Mouse (Mus musculus) hindbrain, embryonic 13.5 days (tissue): ENCODE data around the gene Wdr25. TPM values are rescaled to one million over a fixed set of nuclear protein-coding genes. Genes with fewer than 3 reads are reported as not detected.

ENCODE experiments used
- ATAC-seq: fragments of 200-750 bp; cut with Nextera tagmentation; 2 replicates; pipeline ENCODE4 v1.8.0; 2017; ENCODE audit warnings: moderate TSS enrichment; ENCODE audit not compliant: low FRiP score
- H3K27ac ChIP-seq: fragments of 300-500 bp; sonication (generic); 2 replicates; pipeline ENCODE4 v1.5.1; 2015; ENCODE audit warnings: inconsistent platforms, mild to moderate bottlenecking, moderate library complexity
- H3K27me3 ChIP-seq: fragments of 300-500 bp; sonication (generic); 2 replicates; pipeline ENCODE4 v1.6.1; 2015; ENCODE audit warnings: mild to moderate bottlenecking, inconsistent platforms
- H3K36me3 ChIP-seq: fragments of 300-500 bp; sonication (generic); 2 replicates; pipeline ENCODE4 v1.6.1; 2015; ENCODE audit warnings: mild to moderate bottlenecking, inconsistent platforms
- H3K4me1 ChIP-seq: fragments of 300-500 bp; sonication (generic); replicated peaks from 2 replicates; pipeline ENCODE4 v1.6.1; 2015; ENCODE audit warnings: inconsistent platforms
- H3K4me2 ChIP-seq: fragments of 300-500 bp; sonication (generic); 2 replicates; pipeline ENCODE4 v1.6.1; 2015; ENCODE audit warnings: inconsistent platforms, mild to moderate bottlenecking, moderate library complexity
- H3K4me3 ChIP-seq: fragments of 300-500 bp; sonication (generic); 2 replicates; pipeline ENCODE4 v1.5.1; 2015; ENCODE audit warnings: mild to moderate bottlenecking, inconsistent platforms
- H3K9ac ChIP-seq: fragments of 300-500 bp; sonication (generic); 2 replicates; pipeline ENCODE4 v1.6.1; 2015; ENCODE audit warnings: mild to moderate bottlenecking, inconsistent platforms
- H3K9me3 ChIP-seq: fragments of 300-500 bp; sonication (generic); 2 replicates; pipeline ENCODE4 v1.6.1; 2016; ENCODE audit warnings: inconsistent platforms
- WGBS: fragments of 180-500 bp; shearing (Covaris S2); methylation state at CpG from one replicate; pipeline ENCODE4 v1.1.7; 2015; 5-methylcytosine and 5-hydroxymethylcytosine counted together
- polyA plus RNA-seq: library from polyadenylated mRNA; unstranded; fragments of >200 nt; fragmentation: Nextera tagmentation; extraction: Ambion mirVana; gene quantifications from 2 replicates; pipeline ENCODE4 v1.2.1, GENCODE M21; 2015

Gene Wdr25
- polyA plus RNA-seq, 1 experiment from 2014 or later, result 6.6 TPM

GRCm38 (mm10) chr12:108997249-108997648 lies 103.8 kb downstream of the Wdr25 start:
- no peak for ATAC-seq
- Histone ChIP-seq H3K4me3 (no peak overlapping the region), H3K27me3 (peaks cover 14% of the 10 kb centered on the region), H3K36me3 (no peaks in the 10 kb centered on the region), H3K4me2 (no peak overlapping the region), H3K4me1 (peaks cover 26% of the 10 kb centered on the region), H3K9ac (no peak overlapping the region), H3K27ac (no peak overlapping the region), H3K9me3 (no peaks in the 10 kb centered on the region)
- 55% methylated on average over 8 of the region's 8 CpGs for WGBS

- Histone ChIP-seq H3K36me3 (no peaks in the 10 kb centered on the region), H3K4me1 (peaks cover 32% of the 10 kb centered on the region), H3K27me3 (no peaks in the 10 kb centered on the region), H3K9ac (no peak overlapping the region), H3K4me2 (no peak overlapping the region), H3K4me3 (no peak overlapping the region), H3K27ac (no peak overlapping the region), H3K9me3 (no peaks in the 10 kb centered on the region)
- no peak for ATAC-seq
- WGBS, result 78% methylated on average over 7 of the region's 7 CpGs
Observed at GRCm38 (mm10) chr12:109002978-109003377, 109.5 kb downstream of the Wdr25 start.

- Histone ChIP-seq H3K4me1 (peaks cover 48% of the 10 kb centered on the region), H3K27me3 (no peaks in the 10 kb centered on the region), H3K27ac (peak overlapping the region; percentile 77), H3K9ac (no peak overlapping the region), H3K36me3 (no peaks in the 10 kb centered on the region), H3K9me3 (no peaks in the 10 kb centered on the region), H3K4me3 (no peak overlapping the region), H3K4me2 (no peak overlapping the region)
- WGBS, result 47% methylated on average over 18 of the region's 18 CpGs
- peak; percentile 67 for ATAC-seq
Observed at GRCm38 (mm10) chr12:109010070-109010649, 116.7 kb downstream of the Wdr25 start.

- 81% methylated on average over 10 of the region's 10 CpGs for WGBS
- H3K4me1 ChIP-seq, result peaks cover 11% of the 10 kb centered on the region
- no peaks in the 10 kb centered on the region for H3K36me3 ChIP-seq
- no peak for ATAC-seq
- no peak overlapping the region for H3K27ac ChIP-seq
- no peak overlapping the region for H3K4me3 ChIP-seq
- no peaks in the 10 kb centered on the region for H3K27me3 ChIP-seq
- no peak overlapping the region for H3K4me2 ChIP-seq
- no peaks in the 10 kb centered on the region for H3K9me3 ChIP-seq
- no peak overlapping the region for H3K9ac ChIP-seq
Observed at GRCm38 (mm10) chr12:109022181-109022691, 128.8 kb downstream of the Wdr25 start.

- WGBS, result 85% methylated on average over 5 of the region's 5 CpGs
- Histone ChIP-seq H3K36me3 (no peaks in the 10 kb centered on the region), H3K9ac (no peak overlapping the region), H3K4me3 (no peak overlapping the region), H3K27ac (no peak overlapping the region), H3K4me1 (peaks cover 11% of the 10 kb centered on the region), H3K9me3 (no peaks in the 10 kb centered on the region), H3K4me2 (no peak overlapping the region), H3K27me3 (no peaks in the 10 kb centered on the region)
- no peak for ATAC-seq
Observed at GRCm38 (mm10) chr12:109022966-109023365, 129.5 kb downstream of the Wdr25 start.

- Histone ChIP-seq H3K9ac (no peak overlapping the region), H3K9me3 (no peaks in the 10 kb centered on the region), H3K4me1 (peaks cover 11% of the 10 kb centered on the region), H3K4me2 (no peak overlapping the region), H3K27me3 (no peaks in the 10 kb centered on the region), H3K27ac (no peak overlapping the region), H3K36me3 (no peaks in the 10 kb centered on the region), H3K4me3 (no peak overlapping the region)
- no peak for ATAC-seq
- WGBS, result 58% methylated on average over 9 of the region's 9 CpGs
Observed at GRCm38 (mm10) chr12:109023780-109024179, 130.3 kb downstream of the Wdr25 start.

GRCm38 (mm10) chr12:109037026-109037425 lies 143.6 kb downstream of the Wdr25 start:
- Histone ChIP-seq H3K9me3 (0 out of 2 replicates have a peak, but pooled peaks cover 5% of the 10 kb centered on the region), H3K9ac (no peak overlapping the region), H3K4me1 (peaks cover 28% of the 10 kb centered on the region), H3K4me2 (no peak overlapping the region), H3K27me3 (peaks cover 53% of the 10 kb centered on the region), H3K27ac (no peak overlapping the region), H3K4me3 (no peak overlapping the region), H3K36me3 (peaks cover 14% of the 10 kb centered on the region)
- ATAC-seq, result no peak
- WGBS, result 79% methylated on average over 2 of the region's 2 CpGs

- Histone ChIP-seq H3K36me3 (peaks cover 10% of the 10 kb centered on the region), H3K9me3 (0 out of 2 replicates have a peak, but pooled peaks cover 5% of the 10 kb centered on the region), H3K27me3 (peaks cover 50% of the 10 kb centered on the region), H3K4me1 (peaks cover 24% of the 10 kb centered on the region), H3K4me2 (no peak overlapping the region), H3K9ac (0 out of 2 replicates have a peak overlapping the region, but pooled peaks have one; percentile 4), H3K27ac (peak overlapping the region; percentile 60; the same call in 1 of the 2 replicates), H3K4me3 (no peak overlapping the region)
- 0 out of 2 replicates have a peak, but pooled peaks have one; percentile 34 for ATAC-seq
- 24% methylated on average over 14 of the region's 14 CpGs for whole genome bisulfite sequencing
Observed at GRCm38 (mm10) chr12:109038179-109038819, 144.9 kb downstream of the Wdr25 start.

- Histone ChIP-seq H3K9ac (no peak overlapping the region), H3K27ac (no peak overlapping the region), H3K4me3 (no peak overlapping the region), H3K9me3 (no peaks in the 10 kb centered on the region), H3K4me2 (no peak overlapping the region), H3K36me3 (peaks cover under 1% of the 10 kb centered on the region; the same call in 1 of the 2 replicates), H3K27me3 (peaks cover 50% of the 10 kb centered on the region), H3K4me1 (peaks cover 22% of the 10 kb centered on the region)
- WGBS, result 57% methylated on average over 7 of the region's 7 CpGs
- no peak for ATAC-seq
Observed at GRCm38 (mm10) chr12:109039311-109039710, 145.9 kb downstream of the Wdr25 start.

- Histone ChIP-seq H3K4me2 (no peak overlapping the region), H3K9me3 (no peaks in the 10 kb centered on the region), H3K36me3 (no peaks in the 10 kb centered on the region), H3K27ac (no peak overlapping the region), H3K4me1 (0 out of 2 replicates have a peak, but pooled peaks cover 2% of the 10 kb centered on the region), H3K27me3 (peaks cover 57% of the 10 kb centered on the region), H3K4me3 (no peak overlapping the region), H3K9ac (no peak overlapping the region)
- WGBS, result 28% methylated on average over 5 of the region's 5 CpGs
- no peak for ATAC-seq
Observed at GRCm38 (mm10) chr12:109044497-109044896, 151.1 kb downstream of the Wdr25 start.

GRCm38 (mm10) chr12:109045581-109045980 lies 152.2 kb downstream of the Wdr25 start:
- no peak overlapping the region for H3K4me2 ChIP-seq
- no peak overlapping the region for H3K27ac ChIP-seq
- no peak overlapping the region for H3K4me3 ChIP-seq
- H3K27me3 ChIP-seq, result peaks cover 67% of the 10 kb centered on the region
- no peak overlapping the region for H3K9ac ChIP-seq
- no peaks in the 10 kb centered on the region for H3K36me3 ChIP-seq
- no peak for ATAC-seq
- H3K4me1 ChIP-seq, result 0 out of 2 replicates have a peak, but pooled peaks cover 2% of the 10 kb centered on the region
- H3K9me3 ChIP-seq, result no peaks in the 10 kb centered on the region
- 78% methylated on average over 7 of the region's 7 CpGs for WGBS

- H3K4me3 ChIP-seq, result no peak overlapping the region
- peaks cover 77% of the 10 kb centered on the region for H3K27me3 ChIP-seq
- WGBS, result 98% methylated on average over 4 of the region's 4 CpGs
- peaks cover 29% of the 10 kb centered on the region for H3K4me1 ChIP-seq
- ATAC-seq, result no peak
- no peak overlapping the region for H3K4me2 ChIP-seq
- H3K9me3 ChIP-seq, result no peaks in the 10 kb centered on the region
- H3K36me3 ChIP-seq, result no peaks in the 10 kb centered on the region
- H3K27ac ChIP-seq, result no peak overlapping the region
- no peak overlapping the region for H3K9ac ChIP-seq
Observed at GRCm38 (mm10) chr12:109049949-109050348, 156.5 kb downstream of the Wdr25 start.
